Mouse (Mus musculus) right cerebral cortex, postnatal 10 days (tissue): Measurements from ENCODE around the gene Rapgef1.
"Not testable (repeated sequence)": the region's sequence is repeated elsewhere in the genome, so short reads cannot be mapped to it uniquely, and the experiment has no call there.

Experiments
- DNase-seq, 2 experiments: peaks; one replicate each; pipeline ENCODE4 v3.0.0; 2021; ENCODE audit warnings: low spot score in 2 of 2

The Rapgef1 gene

GRCm38 (mm10) chr2:29703104-29704081, 83.9 kb downstream of the Rapgef1 start:
- no peak for DNase-seq

DNA sequence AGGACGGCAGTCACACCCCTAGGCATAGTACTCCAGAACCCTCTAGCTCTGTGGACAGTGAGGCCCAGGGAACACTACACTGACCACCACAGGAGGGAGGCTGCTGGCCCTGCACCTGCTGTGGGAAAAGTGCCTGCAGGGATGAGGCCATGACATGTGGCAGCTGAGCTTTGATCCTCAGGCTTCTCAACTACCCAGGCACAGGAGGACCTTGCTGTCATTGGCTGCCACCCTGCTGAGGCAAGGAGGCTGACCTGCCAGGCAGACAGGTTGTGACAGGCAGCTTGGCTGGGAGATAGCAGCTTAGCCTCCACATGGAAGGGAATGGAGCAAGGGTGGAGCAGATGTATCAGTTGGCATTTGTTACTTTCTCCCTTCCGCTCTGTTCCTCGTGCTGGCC, 86.0 kb downstream of the Rapgef1 start:
- no peak for DNase-seq

- no peak for DNase-seq
Measured at GRCm38 (mm10) chr2:29706726-29707620, 87.5 kb downstream of the Rapgef1 start.

GRCm38 (mm10) chr2:29707731-29708130, 88.2 kb downstream of the Rapgef1 start:
- DNase-seq: peak; percentile 60 to 62

GRCm38 (mm10) chr2:29708209-29708608, 88.7 kb downstream of the Rapgef1 start:
- not testable (repeated sequence) for DNase-seq

DNA sequence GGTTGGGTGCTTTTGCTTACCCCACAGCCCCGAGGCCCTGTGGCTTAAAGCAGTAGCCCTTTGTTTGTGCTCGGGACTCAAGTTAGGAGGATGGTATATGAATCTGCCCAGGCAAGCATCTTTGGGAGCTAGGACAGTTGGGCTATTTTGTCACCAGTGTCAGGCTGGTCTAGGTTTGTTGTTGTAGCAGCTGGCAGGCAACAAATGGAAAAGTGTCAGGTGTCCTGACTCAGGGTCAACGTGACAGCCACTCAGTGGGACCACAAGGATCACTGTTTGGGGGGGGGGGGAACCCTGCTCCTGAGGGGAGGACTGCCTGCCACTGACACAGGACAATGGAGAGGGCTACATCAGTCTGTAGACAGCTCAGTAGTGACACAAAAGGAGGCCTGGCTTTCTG, 91.5 kb downstream of the Rapgef1 start:
- no peak for DNase-seq

GRCm38 (mm10) chr2:29711877-29712276, 92.4 kb downstream of the Rapgef1 start:
- DNase-seq: no peak

DNA sequence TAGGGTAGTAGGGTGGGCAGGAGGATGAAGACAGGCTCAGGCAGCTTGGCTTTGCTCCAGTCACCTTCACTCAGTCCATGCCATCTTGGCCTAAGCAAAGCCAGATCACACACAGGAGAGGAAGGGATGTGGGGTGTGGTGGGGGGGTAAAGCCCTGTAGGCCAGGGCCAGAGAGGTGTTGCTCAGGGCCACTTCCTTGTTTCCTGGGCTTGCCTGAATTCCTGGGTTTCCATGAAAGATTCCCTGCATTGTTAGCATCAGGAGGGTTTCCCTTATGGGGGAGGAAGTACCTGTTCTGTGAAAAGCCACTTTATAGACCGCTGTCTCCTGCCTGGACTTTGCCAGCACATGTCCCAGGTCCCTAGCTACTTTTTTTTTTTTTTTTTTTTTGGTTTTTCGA, 94.0 kb downstream of the Rapgef1 start:
- no peak for DNase-seq

DNA sequence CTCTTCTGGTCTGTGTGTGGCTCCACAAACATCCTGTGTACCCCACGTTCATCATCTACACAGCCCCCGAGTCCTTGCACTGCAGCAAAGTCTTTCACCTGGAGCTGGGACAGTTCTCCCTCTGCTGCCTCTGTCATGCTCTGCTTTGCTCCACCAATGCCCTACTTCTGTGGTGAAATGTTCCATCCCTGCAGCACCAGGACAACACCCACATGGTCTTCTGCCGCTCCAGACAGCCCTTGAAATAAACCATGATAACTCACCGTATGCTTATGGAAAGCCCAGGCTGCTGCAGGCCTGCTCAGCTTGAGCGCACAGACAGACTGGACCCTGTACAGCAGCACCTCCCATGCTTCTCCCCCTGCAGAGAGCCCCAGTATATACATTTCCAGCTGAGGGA, 94.6 kb downstream of the Rapgef1 start:
- DNase-seq: peak in 1 of 2 experiments; percentile 56

DNA sequence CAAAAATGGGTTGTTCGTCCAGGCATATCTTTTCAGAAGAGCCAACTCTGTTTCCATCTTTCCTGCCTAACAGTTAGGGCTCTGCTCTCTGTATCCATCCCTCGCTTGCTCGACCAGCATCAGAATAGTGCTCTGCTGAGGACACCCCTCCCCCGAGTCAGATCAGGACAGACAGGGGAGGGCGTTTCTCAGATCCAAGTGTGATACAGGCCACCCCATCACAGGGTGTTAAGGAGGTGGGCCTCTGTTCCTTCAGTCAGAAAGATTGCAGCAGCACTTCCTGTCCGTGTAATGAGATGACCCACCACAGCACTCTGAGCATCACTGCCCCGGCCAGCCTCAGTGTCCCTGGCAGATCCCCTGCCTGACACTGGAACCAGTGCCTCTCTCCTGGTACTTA, 96.6 kb downstream of the Rapgef1 start:
- DNase-seq: no peak

GRCm38 (mm10) chr2:29716691-29717090, 97.2 kb downstream of the Rapgef1 start:
- peak in 1 of 2 experiments; percentile 50 for DNase-seq

GRCm38 (mm10) chr2:29718581-29718980, 99.1 kb downstream of the Rapgef1 start:
- DNase-seq: no peak

DNA sequence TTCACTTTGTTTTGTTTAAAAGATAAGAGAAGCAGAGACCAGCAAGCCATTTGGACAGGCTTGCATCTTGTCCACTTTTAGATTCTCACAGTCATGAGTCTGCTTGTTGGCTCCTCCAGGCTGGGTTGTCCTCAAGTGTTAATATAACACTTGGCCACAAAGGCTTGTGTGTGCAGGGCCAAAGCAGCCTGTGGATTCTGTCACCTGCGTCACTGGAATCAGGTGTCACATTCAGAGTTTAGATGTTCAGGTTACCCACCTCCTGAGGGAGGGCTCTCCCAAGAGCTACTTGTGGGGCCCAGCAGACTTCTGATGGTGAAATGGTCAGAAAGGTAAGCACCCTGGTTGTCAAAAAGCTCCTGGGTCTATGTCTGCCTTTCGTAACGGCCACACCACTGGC, 103.6 kb downstream of the Rapgef1 start:
- DNase-seq: no peak

GRCm38 (mm10) chr2:29724664-29725365, 105.3 kb downstream of the Rapgef1 start:
- no peak for DNase-seq

DNA sequence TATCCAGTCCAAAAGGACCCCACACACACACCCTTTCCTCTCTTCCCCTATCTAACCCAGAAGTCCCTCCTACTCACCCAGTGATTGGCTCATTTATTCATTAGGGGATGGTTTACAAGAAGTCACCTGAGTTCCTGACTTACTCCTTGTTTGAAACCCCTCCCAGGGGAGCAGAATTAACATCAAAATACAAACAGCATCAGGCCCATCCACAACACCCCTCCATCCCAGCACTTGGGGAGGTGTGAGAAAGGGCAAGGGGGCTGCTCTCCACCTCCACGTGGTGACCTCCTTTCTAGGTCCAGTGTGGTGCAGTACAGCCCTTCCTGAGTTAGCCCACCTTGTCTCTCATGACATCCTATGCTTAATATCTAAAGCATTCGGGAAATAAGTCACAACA, 110.0 kb downstream of the Rapgef1 start:
- DNase-seq: no peak

DNA sequence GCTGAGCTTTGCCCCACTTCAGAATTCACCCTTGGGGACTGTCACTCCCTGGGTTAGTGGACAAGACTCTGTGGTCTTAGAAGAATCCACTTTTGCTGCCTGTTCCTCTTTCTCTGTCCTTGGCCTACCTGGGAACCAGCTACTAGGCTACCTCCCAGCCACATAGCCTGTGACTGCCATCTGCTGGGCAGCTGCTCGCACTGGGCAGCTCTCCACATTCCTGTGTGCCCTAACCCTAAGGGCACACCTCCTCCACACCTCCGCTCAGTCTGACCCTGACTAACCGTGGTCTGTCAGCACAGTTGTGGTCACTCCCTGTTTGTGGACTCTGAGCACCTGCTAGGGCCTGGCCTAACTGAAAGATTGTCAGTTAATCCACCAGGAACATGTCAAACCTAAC, 112.0 kb downstream of the Rapgef1 start:
- DNase-seq: no peak

GRCm38 (mm10) chr2:29732559-29732958, 113.0 kb downstream of the Rapgef1 start:
- DNase-seq: no peak

- no peak for DNase-seq
Measured at GRCm38 (mm10) chr2:29733348-29733747, 113.8 kb downstream of the Rapgef1 start.

- DNase-seq: no peak
Measured at GRCm38 (mm10) chr2:29735708-29736107, 116.2 kb downstream of the Rapgef1 start.

DNA sequence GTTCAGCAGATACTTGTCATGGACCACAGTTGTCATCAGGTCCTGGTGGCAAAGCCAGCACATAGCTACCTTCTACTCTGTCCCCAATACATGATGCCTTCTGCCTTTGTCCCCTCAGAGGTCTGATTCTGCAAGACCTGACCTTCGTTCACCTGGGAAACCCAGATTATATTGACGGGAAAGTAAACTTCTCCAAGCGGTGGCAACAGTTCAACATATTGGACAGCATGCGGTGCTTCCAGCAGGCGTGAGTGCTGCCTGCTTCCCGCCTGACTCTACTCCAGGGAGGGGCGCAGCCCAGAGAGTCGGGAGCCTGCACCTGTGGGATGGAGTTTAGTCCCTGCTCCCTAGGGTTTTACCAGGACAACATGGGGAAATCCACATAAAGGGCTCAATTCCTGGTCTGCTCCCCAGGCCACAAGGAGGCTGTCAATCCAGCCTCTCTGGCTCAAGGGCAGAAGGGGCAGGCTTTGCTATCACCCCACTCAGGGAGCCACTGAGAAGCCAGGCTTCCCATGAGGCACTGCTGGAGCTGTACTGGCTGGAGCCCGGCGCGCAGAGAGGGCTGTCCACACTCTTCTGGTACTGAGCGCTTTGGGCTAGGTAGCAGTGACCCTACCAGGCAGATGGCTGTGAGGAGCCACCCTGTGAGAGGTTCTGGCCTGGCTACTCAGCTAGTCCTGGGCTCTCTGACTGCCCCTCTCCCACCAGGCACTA, 117.8 kb downstream of the Rapgef1 start:
- no peak for DNase-seq

- DNase-seq: no peak
Measured at GRCm38 (mm10) chr2:29738799-29739198, 119.3 kb downstream of the Rapgef1 start.
